Mouse (Mus musculus) lung, adult 2 months (tissue): ENCODE results near the gene Gm29797.

Experiments used
- CTCF ChIP-seq: fragments of 200-500 bp; IDR thresholded peaks from 2 replicates; pipeline ENCODE4 v1.5.1; 2011; ENCODE audit warnings: mild to moderate bottlenecking, low read length, control low read depth; ENCODE audit not compliant: insufficient read depth
- POLR2A ChIP-seq: fragments of 200-500 bp; IDR thresholded peaks from 2 replicates; pipeline ENCODE4 v1.6.1; 2011; ENCODE audit warnings: low read depth, mild to moderate bottlenecking, control low read depth, low read length, borderline replicate concordance; ENCODE audit errors: extremely low read depth

- TF ChIP-seq POLR2A = no peak
- no peak for TF ChIP-seq CTCF
Observed at GRCm38 (mm10) chr2:181657441-181657840, 607 bp downstream of the Gm29797 start.
